Comparison of ENCODE assay signal across 14 mouse cellular contexts in the genomic region with DNA sequence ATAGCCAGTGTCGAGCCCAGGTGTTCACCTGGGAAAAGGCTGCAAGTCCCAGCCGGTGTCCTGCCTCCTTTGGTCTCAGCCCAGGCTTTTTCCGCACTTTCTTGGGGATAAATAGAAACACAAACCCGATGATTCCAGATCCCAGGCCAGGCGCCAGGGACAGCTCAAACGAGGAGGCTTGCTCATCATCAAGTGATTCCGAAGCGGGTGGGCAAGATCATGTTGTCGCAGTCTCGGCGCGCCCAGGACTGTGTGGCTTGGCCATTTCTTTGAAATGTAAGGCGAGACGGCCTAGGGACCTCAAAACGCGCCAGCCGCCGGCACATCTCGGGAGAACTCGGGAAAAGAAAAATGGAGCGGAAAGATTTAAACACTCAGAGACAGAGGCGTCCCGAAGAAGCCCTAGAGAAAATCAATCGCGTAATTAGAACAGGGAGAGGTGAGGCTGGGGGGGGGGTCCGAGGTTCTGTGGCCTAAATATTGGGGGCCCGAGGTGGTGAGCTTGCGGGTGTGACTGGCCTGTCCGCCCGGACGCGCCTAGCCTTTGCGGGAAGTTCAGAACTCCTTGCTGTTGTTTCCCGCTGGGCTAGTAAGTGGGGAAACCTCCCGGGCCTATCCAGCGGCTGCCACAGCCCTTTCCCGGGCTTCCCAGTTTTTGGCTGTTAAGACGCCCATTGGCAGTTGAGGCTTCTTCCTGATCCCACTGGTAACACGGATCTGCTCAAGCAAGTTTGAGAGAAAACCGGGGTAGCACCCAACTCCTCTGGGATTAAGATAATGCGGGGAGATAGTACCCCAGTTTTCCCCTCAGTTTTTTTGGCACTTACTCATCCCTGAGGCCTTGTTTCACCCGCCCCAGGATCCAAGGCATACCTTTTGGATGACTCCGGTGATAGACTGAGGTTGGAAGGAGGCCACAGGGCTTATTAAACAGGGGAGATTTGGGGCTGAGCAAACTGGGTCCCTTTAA. TPM values are rescaled to one million over a fixed set of nuclear protein-coding genes. Genes with fewer than 3 reads are reported as not detected.
DNase-seq lines count a peak whose midpoint lies in the region; ATAC-seq lines count a peak whose summit lies in the region.
"Had no signal": no experiment of that assay in that cellular context is flagged by ENCODE, and none has a peak within 500 bp of the region (broad histone marks: within the 10 kb centered on the region; RNA-seq: fewer than 3 reads in every experiment).

No protein-coding gene starts in this region.

- H3K27me3 ChIP-seq in heart, embryonic 15.5 days, result peaks cover 100% of the 10 kb centered on the region
- H3K27me3 ChIP-seq in hindbrain, embryonic 13.5 days, result peaks cover 98% of the 10 kb centered on the region
- no peaks in the 10 kb centered on the region for H3K27me3 ChIP-seq in neural tube, embryonic 11.5 days (ENCODE audit: control insufficient read depth, insufficient read depth, low read length)

- ATAC-seq in heart, embryonic 15.5 days (replicated peaks; ENCODE audit: insufficient number of reproducible peaks, insufficient read depth, low FRiP score, low read depth), result no peak
- no peak for ATAC-seq in hindbrain, embryonic 13.5 days (ENCODE audit: low FRiP score)
- no peak for ATAC-seq in neural tube, embryonic 11.5 days (ENCODE audit: insufficient read depth, low FRiP score, low TSS enrichment)
- ATAC-seq: CD4-positive, CD25-positive, alpha-beta regulatory T cell, adult 4 months had no signal

- WGBS in heart, embryonic 15.5 days, result 5% methylated on average over 43 of the region's 43 CpGs
- 2% methylated on average over 43 of the region's 43 CpGs for WGBS in hindbrain, embryonic 13.5 days
- WGBS in neural tube, embryonic 11.5 days, result 1% methylated on average over 43 of the region's 43 CpGs

- no peaks in the 10 kb centered on the region for H3K36me3 ChIP-seq in heart, embryonic 15.5 days
- H3K36me3 ChIP-seq in hindbrain, embryonic 13.5 days, result no peaks in the 10 kb centered on the region
- H3K36me3 ChIP-seq in neural tube, embryonic 11.5 days (ENCODE audit: control insufficient read depth, insufficient read depth, low read length), result no peaks in the 10 kb centered on the region

- H3K27ac ChIP-seq in heart, embryonic 15.5 days, result no peak overlapping the region
- H3K27ac ChIP-seq in hindbrain, embryonic 13.5 days, result peak overlapping the region; percentile 94
- peak overlapping the region; percentile 99 for H3K27ac ChIP-seq in neural tube, embryonic 11.5 days (ENCODE audit: low read depth, low read length)

- no peaks in the 10 kb centered on the region for H3K4me1 ChIP-seq in heart, embryonic 15.5 days (replicated peaks)
- H3K4me1 ChIP-seq in hindbrain, embryonic 13.5 days (replicated peaks), result peaks cover 27% of the 10 kb centered on the region
- peaks cover 59% of the 10 kb centered on the region for H3K4me1 ChIP-seq in neural tube, embryonic 11.5 days (ENCODE audit: control insufficient read depth, insufficient read depth, low read length)
- H3K4me1 ChIP-seq: megakaryocyte, embryonic 14.5 days had no signal

- H3K4me3 ChIP-seq in heart, embryonic 15.5 days, result 0 out of 2 replicates have a peak overlapping the region, but pooled peaks have one; percentile 4
- H3K4me3 ChIP-seq in hindbrain, embryonic 13.5 days, result peak overlapping the region; percentile 41
- peak overlapping the region; percentile 61 for H3K4me3 ChIP-seq in neural tube, embryonic 11.5 days (ENCODE audit: low read depth, low read length)
- H3K4me3 ChIP-seq: megakaryocyte, embryonic 14.5 days had no signal

- intact Hi-C loops in heart, postnatal 10 days (cut with DNase I), result no loop called here

- H3K9ac ChIP-seq in heart, embryonic 15.5 days, result no peak overlapping the region
- H3K9ac ChIP-seq in hindbrain, embryonic 13.5 days, result peak overlapping the region; percentile 82
- peak overlapping the region; percentile 99 for H3K9ac ChIP-seq in neural tube, embryonic 11.5 days (ENCODE audit: low read length)

- no peaks in the 10 kb centered on the region for H3K9me3 ChIP-seq in heart, embryonic 15.5 days (replicated peaks)
- H3K9me3 ChIP-seq in hindbrain, embryonic 13.5 days, result no peaks in the 10 kb centered on the region
- no peaks in the 10 kb centered on the region for H3K9me3 ChIP-seq in neural tube, embryonic 11.5 days (ENCODE audit: control insufficient read depth, low read length)
- H3K9me3 ChIP-seq: megakaryocyte, embryonic 14.5 days had no signal

- no peak for DNase-seq in heart, postnatal 10 days
- peak; percentile 53 for DNase-seq in R1 (ENCODE audit: low read depth, low spot score)
- no peak for DNase-seq in neural tube, embryonic 11.5 days (ENCODE audit: low spot score)
- no peak for DNase-seq in right cerebral cortex, adult 2 months (ENCODE audit: low spot score in 2 of 2)
- no peak for DNase-seq in layer of hippocampus, postnatal 14 days (ENCODE audit: low spot score in 2 of 2)
- DNase-seq in layer of hippocampus, adult 9-11 months, result no peak
- DNase-seq: cerebellum, adult 9-11 months had no signal

- no peak overlapping the region for H3K4me2 ChIP-seq in heart, embryonic 15.5 days
- peak overlapping the region; percentile 55 for H3K4me2 ChIP-seq in hindbrain, embryonic 13.5 days
- H3K4me2 ChIP-seq in neural tube, embryonic 11.5 days (ENCODE audit: low read depth), result peak overlapping the region; percentile 99

RNA-seq across cellular contexts. Expression of a gene that starts 8.8 kb away (rescaled TPM):
- 0.52 and 1.7 TPM in 2 replicates for polyA plus RNA-seq in heart, embryonic 15.5 days (2015; fragmentation: Nextera tagmentation; extraction: Ambion mirVana)
- under 1 TPM in 1 of 2 experiments, not detected in 1; 0.24 TPM for total RNA-seq in heart, postnatal 10 days (2021)
- 76.2 and 86.9 TPM in 2 replicates for polyA plus RNA-seq in hindbrain, embryonic 13.5 days (2015; fragmentation: Nextera tagmentation; extraction: Ambion mirVana)
- polyA plus RNA-seq in neural tube, embryonic 11.5 days (2014; fragmentation: Nextera tagmentation; extraction: Ambion mirVana), result 62.6 and 67.3 TPM in 2 replicates
- not detected for total RNA-seq in layer of hippocampus, postnatal 14 days (2021)
- total RNA-seq: left cerebral cortex, postnatal 10 days had no signal
- polyA plus RNA-seq: CD4-positive, CD25-positive, alpha-beta regulatory T cell, adult 4 months had no signal

RNA-seq across cellular contexts. Expression of a gene that starts 29.5 kb away (rescaled TPM):
- polyA plus RNA-seq in heart, embryonic 15.5 days (2015; fragmentation: Nextera tagmentation; extraction: Ambion mirVana), result 0.43 and 0.57 TPM in 2 replicates
- total RNA-seq in heart, postnatal 10 days (2021), result under 1 TPM in 1 of 2 experiments, not detected in 1; 0.15 TPM
- polyA plus RNA-seq in hindbrain, embryonic 13.5 days (2015; fragmentation: Nextera tagmentation; extraction: Ambion mirVana), result 5.3 and 9.1 TPM in 2 replicates
- 95.9 and 96.4 TPM in 2 replicates for polyA plus RNA-seq in neural tube, embryonic 11.5 days (2014; fragmentation: Nextera tagmentation; extraction: Ambion mirVana)
- not detected for total RNA-seq in layer of hippocampus, postnatal 14 days (2021)
- total RNA-seq: left cerebral cortex, postnatal 10 days had no signal
- polyA plus RNA-seq: CD4-positive, CD25-positive, alpha-beta regulatory T cell, adult 4 months; thymus, postnatal 0 days had no signal

RNA-seq across cellular contexts. Expression of a gene that starts 37.1 kb away (rescaled TPM):
- 0.16 TPM in 1 of 2 replicates, not detected in the other for polyA plus RNA-seq in heart, embryonic 15.5 days (2015; fragmentation: Nextera tagmentation; extraction: Ambion mirVana)
- not detected for total RNA-seq in heart, postnatal 10 days (2021)
- 0.50 and 1.5 TPM in 2 replicates for polyA plus RNA-seq in hindbrain, embryonic 13.5 days (2015; fragmentation: Nextera tagmentation; extraction: Ambion mirVana)
- polyA plus RNA-seq in neural tube, embryonic 11.5 days (2014; fragmentation: Nextera tagmentation; extraction: Ambion mirVana), result 63.7 and 67.1 TPM in 2 replicates
- not detected for total RNA-seq in layer of hippocampus, postnatal 14 days (2021)
- total RNA-seq: left cerebral cortex, postnatal 10 days had no signal
- polyA plus RNA-seq: heart, embryonic 14.5 days; thymus, postnatal 0 days had no signal

RNA-seq across cellular contexts. Expression of a gene that starts 51.3 kb away (rescaled TPM):
- 0.19 TPM in 1 of 2 replicates, not detected in the other for polyA plus RNA-seq in heart, embryonic 15.5 days (2015; fragmentation: Nextera tagmentation; extraction: Ambion mirVana)
- not detected for total RNA-seq in heart, postnatal 10 days (2021)
- polyA plus RNA-seq in hindbrain, embryonic 13.5 days (2015; fragmentation: Nextera tagmentation; extraction: Ambion mirVana), result 0.13 TPM in 1 of 2 replicates, not detected in the other
- polyA plus RNA-seq in neural tube, embryonic 11.5 days (2014; fragmentation: Nextera tagmentation; extraction: Ambion mirVana), result 36.1 and 40.0 TPM in 2 replicates
- total RNA-seq in layer of hippocampus, postnatal 14 days (2021), result not detected
- total RNA-seq: left cerebral cortex, postnatal 10 days had no signal
- polyA plus RNA-seq: CD4-positive, CD25-positive, alpha-beta regulatory T cell, adult 4 months; heart, embryonic 14.5 days; thymus, postnatal 0 days had no signal

Comparison
In these comparisons a context has a peak if more than half of its experiments do, and no peak if none do; other contexts are left out.
1. H3K4me3 ChIP-seq: peak in every context shown above with its lines; median percentile 61 in neural tube, embryonic 11.5 days; 41 in hindbrain, embryonic 13.5 days; 4 in heart, embryonic 15.5 days.
2. RNA of a gene that starts 8.8 kb away (polyA plus RNA-seq): 76.2 to 86.9 TPM in hindbrain, embryonic 13.5 days and 62.6 to 67.3 TPM in neural tube, embryonic 11.5 days; 0.52 to 1.7 TPM in heart, embryonic 15.5 days; every median in the first group is over 10 times any median in the second.
3. RNA of a gene that starts 37.1 kb away (polyA plus RNA-seq): 63.7 to 67.1 TPM in neural tube, embryonic 11.5 days; 0.50 to 1.5 TPM in hindbrain, embryonic 13.5 days and 0.16 TPM in heart, embryonic 15.5 days; every median in the first group is over 10 times any median in the second.